14 mouse cellular contexts compared by ENCODE assay signal in the genomic region with DNA sequence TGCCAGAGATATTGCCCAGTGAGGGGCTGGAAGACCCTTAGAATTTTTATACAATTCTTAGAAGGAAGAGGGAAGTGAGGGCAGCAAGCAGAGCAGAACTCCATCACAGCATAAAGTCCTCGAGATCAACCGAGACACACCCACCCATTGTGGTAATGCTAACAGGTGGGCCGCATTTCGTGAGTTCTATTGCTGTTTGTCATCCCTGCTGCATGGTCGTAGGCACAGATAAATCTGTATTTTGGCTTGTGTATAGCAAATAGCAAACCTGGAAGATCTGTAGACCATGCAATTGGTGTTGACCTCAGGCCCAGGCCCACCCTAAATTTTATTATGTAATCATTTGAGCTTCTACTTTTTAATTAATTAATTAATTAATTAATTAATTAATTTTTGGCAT. TPM values are rescaled to one million over a fixed set of nuclear protein-coding genes. Genes with fewer than 3 reads are reported as not detected.
A peak's percentile ranks its signal among the peaks of the same experiment; 100 is the strongest.
DNase-seq lines count a peak whose midpoint lies in the region; ATAC-seq and TF ChIP-seq lines count a peak whose summit lies in the region.
"Had no signal": no experiment of that assay in that cellular context is flagged by ENCODE, and none has a peak within 500 bp of the region (broad histone marks: within the 10 kb centered on the region; RNA-seq: fewer than 3 reads in every experiment).

No protein-coding gene starts in this region.

- H3K9me3 ChIP-seq in hindbrain, embryonic 11.5 days (ENCODE audit: control insufficient read depth, low read length) = no peaks in the 10 kb centered on the region
- H3K9me3 ChIP-seq in hindbrain, embryonic 16.5 days (ENCODE audit: control insufficient read depth, low read length) = no peaks in the 10 kb centered on the region
- no peaks in the 10 kb centered on the region for H3K9me3 ChIP-seq in midbrain, embryonic 11.5 days (ENCODE audit: control insufficient read depth, low read length)
- H3K9me3 ChIP-seq in midbrain, embryonic 15.5 days = no peaks in the 10 kb centered on the region
- H3K9me3 ChIP-seq: hindbrain, embryonic 13.5 days had no signal

- H3ac ChIP-seq in C2C12 (ENCODE audit: control insufficient read depth, insufficient read length, low read depth) (no peak overlapping the region), myocyte (ENCODE audit: control insufficient read depth, insufficient read length) (no peak overlapping the region)

- H3K79me2 ChIP-seq in C2C12 (ENCODE audit: control insufficient read depth, insufficient read depth) = no peaks in the 10 kb centered on the region
- H3K79me2 ChIP-seq in myocyte (ENCODE audit: control insufficient read depth, insufficient read depth) = no peaks in the 10 kb centered on the region

- DNase-seq in hindbrain, embryonic 11.5 days (ENCODE audit: low spot score) = no peak
- DNase-seq in midbrain, embryonic 11.5 days (ENCODE audit: low spot score, missing footprints) = no peak
- DNase-seq: heart, adult 11 months had no signal

- no peak overlapping the region for H3K4me2 ChIP-seq in hindbrain, embryonic 11.5 days (replicated peaks; ENCODE audit: low read depth, low read length)
- no peak overlapping the region for H3K4me2 ChIP-seq in hindbrain, embryonic 16.5 days (ENCODE audit: low read length)
- H3K4me2 ChIP-seq in midbrain, embryonic 11.5 days = no peak overlapping the region
- no peak overlapping the region for H3K4me2 ChIP-seq in midbrain, embryonic 15.5 days
- no peak overlapping the region for H3K4me2 ChIP-seq in myocyte (ENCODE audit: low read depth)
- H3K4me2 ChIP-seq: heart, embryonic 11.5 days; hindbrain, embryonic 13.5 days had no signal

- H3K9ac ChIP-seq in hindbrain, embryonic 11.5 days (ENCODE audit: low read depth, low read length) = no peak overlapping the region
- H3K9ac ChIP-seq in hindbrain, embryonic 16.5 days (ENCODE audit: low read depth, low read length) = no peak overlapping the region
- H3K9ac ChIP-seq in midbrain, embryonic 11.5 days (ENCODE audit: low read length) = no peak overlapping the region
- H3K9ac ChIP-seq in midbrain, embryonic 15.5 days = no peak overlapping the region
- H3K9ac ChIP-seq: forebrain, postnatal 0 days; hindbrain, embryonic 13.5 days had no signal

- H3K27me3 ChIP-seq in hindbrain, embryonic 11.5 days (ENCODE audit: control insufficient read depth, insufficient read depth, low read length) = no peaks in the 10 kb centered on the region
- H3K27me3 ChIP-seq in hindbrain, embryonic 16.5 days (replicated peaks; ENCODE audit: control insufficient read depth, insufficient read depth, low read length) = no peaks in the 10 kb centered on the region
- no peaks in the 10 kb centered on the region for H3K27me3 ChIP-seq in midbrain, embryonic 11.5 days (ENCODE audit: control insufficient read depth, insufficient read depth, low read length)
- H3K27me3 ChIP-seq in midbrain, embryonic 15.5 days (replicated peaks) = no peaks in the 10 kb centered on the region
- H3K27me3 ChIP-seq in C2C12 (ENCODE audit: control insufficient read depth, insufficient read depth, insufficient read length) (no peaks in the 10 kb centered on the region), myocyte (ENCODE audit: control insufficient read depth, insufficient read depth, insufficient read length) (no peaks in the 10 kb centered on the region)
- H3K27me3 ChIP-seq: hindbrain, embryonic 13.5 days had no signal

- no peaks in the 10 kb centered on the region for H3K4me1 ChIP-seq in hindbrain, embryonic 11.5 days (replicated peaks; ENCODE audit: control insufficient read depth, insufficient read depth, low read length)
- H3K4me1 ChIP-seq in hindbrain, embryonic 16.5 days (ENCODE audit: control insufficient read depth, insufficient read depth, low read depth, low read length) = no peaks in the 10 kb centered on the region
- no peaks in the 10 kb centered on the region for H3K4me1 ChIP-seq in midbrain, embryonic 11.5 days (ENCODE audit: control insufficient read depth, insufficient read depth, low read length)
- no peaks in the 10 kb centered on the region for H3K4me1 ChIP-seq in midbrain, embryonic 15.5 days
- H3K4me1 ChIP-seq: hindbrain, embryonic 13.5 days had no signal

- H3K27ac ChIP-seq in hindbrain, embryonic 11.5 days (ENCODE audit: low read depth, low read length) = no peak overlapping the region
- no peak overlapping the region for H3K27ac ChIP-seq in hindbrain, embryonic 16.5 days (ENCODE audit: low read depth, low read length)
- no peak overlapping the region for H3K27ac ChIP-seq in midbrain, embryonic 11.5 days (ENCODE audit: low read depth, low read length)
- no peak overlapping the region for H3K27ac ChIP-seq in midbrain, embryonic 15.5 days
- H3K27ac ChIP-seq: gastrocnemius, adult 2 months; hindbrain, embryonic 13.5 days; hindbrain, postnatal 0 days had no signal

- TF ChIP-seq CTCF in C2C12 (IDR thresholded peaks at IDR 0.05; ENCODE audit: control insufficient read depth, insufficient read depth, insufficient read length) = no peak

- H3K36me3 ChIP-seq in hindbrain, embryonic 11.5 days (ENCODE audit: control insufficient read depth, insufficient read depth, low read length) = no peaks in the 10 kb centered on the region
- H3K36me3 ChIP-seq in hindbrain, embryonic 16.5 days (ENCODE audit: control insufficient read depth, insufficient read depth, low read length) = no peaks in the 10 kb centered on the region
- H3K36me3 ChIP-seq in midbrain, embryonic 11.5 days (ENCODE audit: control insufficient read depth, insufficient read depth, low read length) = no peaks in the 10 kb centered on the region
- H3K36me3 ChIP-seq in midbrain, embryonic 15.5 days (replicated peaks) = no peaks in the 10 kb centered on the region
- H3K36me3 ChIP-seq in C2C12 (ENCODE audit: control insufficient read depth, insufficient read depth) (no peaks in the 10 kb centered on the region), myocyte (ENCODE audit: control insufficient read depth, insufficient read depth) (no peaks in the 10 kb centered on the region)
- H3K36me3 ChIP-seq: hindbrain, embryonic 13.5 days had no signal

- no peak overlapping the region for H3K4me3 ChIP-seq in hindbrain, embryonic 11.5 days (ENCODE audit: low read depth, low read length)
- H3K4me3 ChIP-seq in hindbrain, embryonic 16.5 days (ENCODE audit: low read length) = no peak overlapping the region
- H3K4me3 ChIP-seq in midbrain, embryonic 11.5 days (ENCODE audit: low read depth, low read length) = no peak overlapping the region
- no peak overlapping the region for H3K4me3 ChIP-seq in midbrain, embryonic 15.5 days
- H3K4me3 ChIP-seq in C2C12 (ENCODE audit: insufficient read depth, poor library complexity, severe bottlenecking) = no peak overlapping the region
- H3K4me3 ChIP-seq in myocyte = no peak overlapping the region
- H3K4me3 ChIP-seq: gastrocnemius, adult 2 months; hindbrain, embryonic 13.5 days had no signal

- H3K79me3 ChIP-seq in C2C12 (ENCODE audit: low read depth) = no peaks in the 10 kb centered on the region

- WGBS in hindbrain, embryonic 11.5 days = 80% methylated on average over 5 of the region's 5 CpGs
- WGBS in hindbrain, embryonic 16.5 days = 85% methylated on average over 5 of the region's 5 CpGs
- 91% methylated on average over 5 of the region's 5 CpGs for WGBS in midbrain, embryonic 11.5 days
- 86% methylated on average over 5 of the region's 5 CpGs for WGBS in midbrain, embryonic 15.5 days

- no peak for TF ChIP-seq POLR2A in myocyte (IDR thresholded peaks at IDR 0.05; ENCODE audit: insufficient read length, low read depth)

- ATAC-seq in hindbrain, embryonic 11.5 days (ENCODE audit: low FRiP score) = 0 out of 2 replicates have a peak, but pooled peaks have one; percentile 43
- ATAC-seq in hindbrain, embryonic 16.5 days = no peak
- ATAC-seq in midbrain, embryonic 11.5 days (ENCODE audit: low FRiP score) = 0 out of 2 replicates have a peak, but pooled peaks have one; percentile 38
- no peak for ATAC-seq in midbrain, embryonic 15.5 days (replicated peaks)
- ATAC-seq: activated CD4-positive, CD25-positive, alpha-beta regulatory T cell, adult 4 months; hindbrain, postnatal 0 days had no signal

TF ChIP-seq in C2C12, 6 proteins besides CTCF, POLR2A, EP300 and RAD21:
- no peak for TF ChIP-seq MYOG (IDR thresholded peaks at IDR 0.05; ENCODE audit: control insufficient read depth, extremely low read depth, insufficient read length)
- no peak for TF ChIP-seq CEBPB (IDR thresholded peaks at IDR 0.05; ENCODE audit: low read depth)
- TF ChIP-seq MYOD1 (IDR thresholded peaks at IDR 0.05; ENCODE audit: control insufficient read depth, insufficient read length, low read depth) = peak; percentile 76
- TF ChIP-seq MAX (IDR thresholded peaks at IDR 0.05) = no peak
- TF ChIP-seq FOSL1 (IDR thresholded peaks at IDR 0.05; ENCODE audit: insufficient read depth, low read length, poor library complexity, severe bottlenecking) = no peak
- no peak for TF ChIP-seq USF1 (IDR thresholded peaks at IDR 0.05; ENCODE audit: low read depth)
TF ChIP-seq in C2C12: peak in this region for 1.

TF ChIP-seq in myocyte, 11 proteins besides CTCF, POLR2A, EP300 and RAD21:
- peak in 2 of 3 experiments; percentile 27 to 84 for TF ChIP-seq MYOG (IDR thresholded peaks at IDR 0.05; ENCODE audit: control insufficient read depth in 1 of 3, insufficient read depth in 1 of 3, insufficient read length in 2 of 3, low read depth in 2 of 3)
- TF ChIP-seq MYOD1 (IDR thresholded peaks at IDR 0.05; ENCODE audit: control insufficient read depth in 1 of 3, insufficient read length in 2 of 3, low read depth in 2 of 3) = peak in 2 of 3 experiments; percentile 69 to 90
- TF ChIP-seq TCF3 (IDR thresholded peaks at IDR 0.05; ENCODE audit: insufficient read length, low read depth) = no peak
- peak; percentile 34 for TF ChIP-seq TCF12 (IDR thresholded peaks at IDR 0.05; ENCODE audit: insufficient read depth, poor library complexity, severe bottlenecking)
- no peak for TF ChIP-seq USF1 (IDR thresholded peaks at IDR 0.05; ENCODE audit: low read depth)
- no peak for TF ChIP-seq E2F4 (IDR thresholded peaks at IDR 0.05; ENCODE audit: insufficient read depth)

RNA-seq across cellular contexts. Expression of a gene that starts 43.2 kb away (rescaled TPM):
- 4.5 and 7.8 TPM in 2 replicates for polyA plus RNA-seq in hindbrain, embryonic 11.5 days (2014; fragmentation: Nextera tagmentation; extraction: Ambion mirVana)
- 9.7 and 16.0 TPM in 2 replicates for polyA plus RNA-seq in hindbrain, embryonic 16.5 days (2015; fragmentation: Nextera tagmentation; extraction: Ambion mirVana)
- 2.6 and 3.7 TPM in 2 replicates for polyA plus RNA-seq in midbrain, embryonic 11.5 days (2014; fragmentation: Nextera tagmentation; extraction: Ambion mirVana)
- polyA plus RNA-seq in midbrain, embryonic 15.5 days (2015; fragmentation: Nextera tagmentation; extraction: Ambion mirVana) = 9.2 and 12.3 TPM in 2 replicates
- polyA plus RNA-seq in C2C12 (2012; fragmentation: generic; extraction: Trizol) (402 TPM), myocyte (2012; fragmentation: generic; extraction: Trizol) (139 TPM)

RNA-seq across cellular contexts. Expression of a gene that starts 58.5 kb away (rescaled TPM):
- polyA plus RNA-seq in hindbrain, embryonic 11.5 days (2014; fragmentation: Nextera tagmentation; extraction: Ambion mirVana) = 0.74 and 1.4 TPM in 2 replicates
- 4.8 and 5.2 TPM in 2 replicates for polyA plus RNA-seq in hindbrain, embryonic 16.5 days (2015; fragmentation: Nextera tagmentation; extraction: Ambion mirVana)
- 0.33 and 0.81 TPM in 2 replicates for polyA plus RNA-seq in midbrain, embryonic 11.5 days (2014; fragmentation: Nextera tagmentation; extraction: Ambion mirVana)
- 16.3 and 17.4 TPM in 2 replicates for polyA plus RNA-seq in midbrain, embryonic 15.5 days (2015; fragmentation: Nextera tagmentation; extraction: Ambion mirVana)
- polyA plus RNA-seq in C2C12 (2012; fragmentation: generic; extraction: Trizol) (0.02 TPM), myocyte (2012; fragmentation: generic; extraction: Trizol) (not detected)
- polyA plus RNA-seq: inflammation-experienced regulatory T-cells, adult 6 months had no signal

Comparison
In these comparisons a context has a peak if more than half of its experiments do, and no peak if none do; other contexts are left out.
1. ATAC-seq: peak in hindbrain, embryonic 11.5 days (single experiment) and midbrain, embryonic 11.5 days (single experiment); none in hindbrain, embryonic 16.5 days (single experiment) and midbrain, embryonic 15.5 days (single experiment).